Mouse (Mus musculus): Measurements from ENCODE around the gene BC052040.

- TF ChIP-seq CTCF (IDR thresholded peaks at IDR 0.05; ENCODE audit: low read depth, low read length), result no peak
- no peak for TF ChIP-seq EP300 (IDR thresholded peaks at IDR 0.05; ENCODE audit: insufficient read depth, low read depth, low read length)
- no peak for TF ChIP-seq POLR2A (IDR thresholded peaks at IDR 0.05; ENCODE audit: insufficient read depth, low read length)
These were observed 79.0 kb downstream of the BC052040 start for GRCm38 (mm10) chr2:115660213-115661120.

All from ES-Bruce4 (cell line).